Mouse (Mus musculus) forebrain, embryonic 15.5 days (tissue): ENCODE results near the gene Ggnbp2. TPM values are rescaled to one million over a fixed set of nuclear protein-coding genes. Genes with fewer than 3 reads are reported as not detected.
A peak's percentile ranks its signal among the peaks of the same experiment; 100 is the strongest.

ENCODE experiments used
- ATAC-seq: fragments of 200-750 bp; cut with Nextera tagmentation; replicated peaks from 2 replicates; pipeline ENCODE4 v1.8.0; 2017; ENCODE audit warnings: mild to moderate bottlenecking, moderate TSS enrichment, moderate library complexity
- H3K27ac ChIP-seq: fragments of 300-500 bp; sonication (generic); replicated peaks from 2 replicates; pipeline ENCODE4 v1.5.1; 2015; ENCODE audit warnings: mild to moderate bottlenecking, inconsistent platforms
- H3K27me3 ChIP-seq: fragments of 300-500 bp; sonication (generic); 2 replicates; pipeline ENCODE4 v1.6.1; 2015; ENCODE audit warnings: inconsistent platforms
- H3K36me3 ChIP-seq: fragments of 300-500 bp; sonication (generic); 2 replicates; pipeline ENCODE4 v1.6.1; 2015; ENCODE audit warnings: mild to moderate bottlenecking, inconsistent platforms
- H3K4me1 ChIP-seq: fragments of 300-500 bp; sonication (generic); 2 replicates; pipeline ENCODE4 v1.6.1; 2015; ENCODE audit warnings: inconsistent platforms
- H3K4me2 ChIP-seq: fragments of 300-500 bp; sonication (generic); replicated peaks from 2 replicates; pipeline ENCODE4 v1.6.1; 2015; ENCODE audit warnings: mild to moderate bottlenecking, inconsistent platforms
- H3K4me3 ChIP-seq: fragments of 300-500 bp; sonication (generic); 2 replicates; pipeline ENCODE4 v1.5.1; 2015; ENCODE audit warnings: mild to moderate bottlenecking, inconsistent platforms
- H3K9ac ChIP-seq: fragments of 300-500 bp; sonication (generic); replicated peaks from 2 replicates; pipeline ENCODE4 v1.6.1; 2015; ENCODE audit warnings: mild to moderate bottlenecking, inconsistent platforms
- H3K9me3 ChIP-seq: fragments of 300-500 bp; sonication (generic); 2 replicates; pipeline ENCODE4 v1.6.1; 2016; ENCODE audit warnings: inconsistent platforms
- WGBS: fragments of 180-500 bp; shearing (Covaris S2); methylation state at CpG from one replicate; pipeline ENCODE4 v1.1.7; 2015; ENCODE audit warnings: mixed read lengths; 5-methylcytosine and 5-hydroxymethylcytosine counted together
- polyA plus RNA-seq: library from polyadenylated mRNA; unstranded; fragments of >200 nt; fragmentation: Nextera tagmentation; extraction: Ambion mirVana; gene quantifications from 2 replicates; pipeline ENCODE4 v1.2.1, GENCODE M21; 2015

Ggnbp2 gene
- polyA plus RNA-seq, 1 experiment from 2014 or later = 72.0 TPM

GRCm38 (mm10) chr11:84873042-84873833 is 2.6 kb upstream of the Ggnbp2 start:
- no peak for ATAC-seq
- H3K27me3 ChIP-seq = no peaks in the 10 kb centered on the region
- H3K4me1 ChIP-seq = peaks cover 16% of the 10 kb centered on the region
- no peaks in the 10 kb centered on the region for H3K36me3 ChIP-seq
- H3K27ac ChIP-seq = no peak overlapping the region
- H3K9me3 ChIP-seq = no peaks in the 10 kb centered on the region
- H3K4me2 ChIP-seq = no peak overlapping the region
- 53% methylated on average over 1 of the region's 1 CpGs for WGBS
- H3K9ac ChIP-seq = no peak overlapping the region
- H3K4me3 ChIP-seq = no peak overlapping the region

DNA sequence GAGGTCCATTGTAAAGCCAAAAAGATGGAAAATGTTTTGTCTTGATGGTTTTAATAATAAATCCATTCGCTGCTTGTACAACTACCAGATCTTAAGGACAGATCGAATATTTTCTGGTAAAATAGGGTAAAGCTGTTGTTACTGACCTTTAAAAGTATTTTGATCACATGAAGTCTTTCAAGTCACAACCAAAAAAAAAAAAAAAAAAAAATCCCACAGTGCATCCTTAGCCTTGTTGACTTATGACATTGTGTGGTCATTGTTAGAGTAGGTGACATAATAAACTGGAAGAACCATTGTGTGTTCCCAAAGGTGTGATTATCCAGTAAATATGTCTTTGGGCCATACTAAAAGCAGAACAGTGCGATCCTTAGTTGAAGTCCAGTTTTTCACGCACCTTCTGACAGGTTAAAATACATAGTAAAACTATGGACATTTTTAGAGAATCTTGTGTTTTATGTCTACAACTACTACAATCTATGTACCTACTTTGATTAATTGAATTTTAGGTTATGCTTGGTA is 992 bp upstream of the Ggnbp2 start:
- peak overlapping the region; percentile 95 for H3K9ac ChIP-seq
- H3K27ac ChIP-seq = peak overlapping the region; percentile 99
- H3K4me2 ChIP-seq = peak overlapping the region; percentile 55
- 81% methylated on average over 4 of the region's 4 CpGs for WGBS
- H3K4me3 ChIP-seq = peak overlapping the region; percentile 96
- H3K27me3 ChIP-seq = no peaks in the 10 kb centered on the region
- no peaks in the 10 kb centered on the region for H3K9me3 ChIP-seq
- peaks cover 26% of the 10 kb centered on the region for H3K4me1 ChIP-seq
- no peaks in the 10 kb centered on the region for H3K36me3 ChIP-seq
- no peak for ATAC-seq

DNA sequence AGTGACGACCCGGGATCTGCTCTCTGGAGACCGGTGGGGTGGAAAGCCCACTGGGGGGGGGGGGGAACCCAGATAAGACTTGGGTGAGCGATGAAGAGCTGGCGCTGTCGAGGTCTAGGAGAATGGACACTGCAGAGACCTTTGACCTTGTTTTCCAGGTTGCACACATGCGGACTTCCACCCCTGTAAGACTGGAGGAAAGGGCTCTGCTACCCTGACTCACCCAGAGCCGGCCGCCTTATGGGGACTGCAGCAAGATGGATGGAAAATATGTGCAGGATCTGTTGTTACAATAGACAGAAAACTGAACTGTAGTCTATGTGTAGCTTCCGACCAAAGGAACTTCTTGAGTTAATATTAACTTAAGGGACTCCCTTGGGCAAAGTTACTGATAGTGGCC is 429 bp upstream of the Ggnbp2 start:
- ATAC-seq = peak; percentile 28
- Histone ChIP-seq H3K9me3 (no peaks in the 10 kb centered on the region), H3K4me2 (peak overlapping the region; percentile 55), H3K4me1 (peaks cover 28% of the 10 kb centered on the region), H3K36me3 (no peaks in the 10 kb centered on the region), H3K27ac (peak overlapping the region; percentile 99), H3K9ac (peak overlapping the region; percentile 95), H3K27me3 (no peaks in the 10 kb centered on the region), H3K4me3 (peak overlapping the region; percentile 96)
- WGBS = 0% methylated on average over 10 of the region's 10 CpGs

GRCm38 (mm10) chr11:84869537-84870232 is 932 bp downstream of the Ggnbp2 start:
- Histone ChIP-seq H3K9me3 (no peaks in the 10 kb centered on the region), H3K36me3 (no peaks in the 10 kb centered on the region), H3K4me2 (peak overlapping the region; percentile 74), H3K27me3 (no peaks in the 10 kb centered on the region), H3K4me3 (peak overlapping the region; percentile 96), H3K9ac (peak overlapping the region; percentile 85), H3K27ac (peak overlapping the region; percentile 99), H3K4me1 (peaks cover 28% of the 10 kb centered on the region)
- WGBS = under 1% methylated on average over 54 of the region's 61 CpGs
- ATAC-seq = peak; percentile 90

GRCm38 (mm10) chr11:84868786-84869259 is 1.8 kb downstream of the Ggnbp2 start:
- Histone ChIP-seq H3K4me2 (peak overlapping the region; percentile 74), H3K9ac (peak overlapping the region; percentile 85), H3K27me3 (no peaks in the 10 kb centered on the region), H3K4me3 (peak overlapping the region; percentile 96), H3K9me3 (no peaks in the 10 kb centered on the region), H3K4me1 (peaks cover 28% of the 10 kb centered on the region), H3K27ac (no peak overlapping the region), H3K36me3 (no peaks in the 10 kb centered on the region)
- 16% methylated on average over 7 of the region's 7 CpGs for WGBS
- no peak for ATAC-seq

GRCm38 (mm10) chr11:84867586-84867985 is 3.0 kb downstream of the Ggnbp2 start:
- Histone ChIP-seq H3K9ac (no peak overlapping the region), H3K4me3 (no peak overlapping the region)

DNA sequence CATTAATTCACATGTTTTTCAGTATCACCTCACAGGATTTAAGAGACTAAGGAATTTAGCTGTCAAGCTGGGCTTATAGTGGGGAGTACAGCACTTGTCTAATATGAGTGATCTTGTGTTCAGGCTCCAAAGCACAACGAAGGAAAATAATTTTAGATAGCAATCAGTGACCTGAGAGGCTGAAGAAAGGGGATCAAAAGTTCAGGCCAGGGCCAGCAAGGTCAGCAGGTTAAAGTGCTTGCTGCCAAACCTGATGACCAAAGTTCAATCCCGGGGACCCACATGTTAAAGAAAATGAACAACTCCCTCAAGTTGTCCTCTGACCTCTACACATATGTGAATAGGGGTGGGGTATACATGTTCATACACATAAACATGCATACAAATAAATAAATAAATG is 5.3 kb downstream of the Ggnbp2 start:
- Histone ChIP-seq H3K4me1 (peaks cover 22% of the 10 kb centered on the region), H3K4me3 (no peak overlapping the region), H3K4me2 (no peak overlapping the region), H3K27me3 (no peaks in the 10 kb centered on the region), H3K9me3 (no peaks in the 10 kb centered on the region), H3K27ac (no peak overlapping the region), H3K36me3 (peaks cover 7% of the 10 kb centered on the region), H3K9ac (no peak overlapping the region)
- no peak for ATAC-seq
- 81% methylated on average over 2 of the region's 2 CpGs for WGBS

More at GRCm38 (mm10) chr11:84867586-84867985, 3.0 kb downstream of the Ggnbp2 start:
- no peaks in the 10 kb centered on the region for H3K9me3 ChIP-seq
- no peak for ATAC-seq
- H3K27me3 ChIP-seq = no peaks in the 10 kb centered on the region
- no peak overlapping the region for H3K4me2 ChIP-seq
- 91% methylated on average over 2 of the region's 2 CpGs for WGBS
- no peaks in the 10 kb centered on the region for H3K36me3 ChIP-seq
- H3K4me1 ChIP-seq = peaks cover 28% of the 10 kb centered on the region
- H3K27ac ChIP-seq = no peak overlapping the region

GRCm38 (mm10) chr11:84855285-84855684 is 15.3 kb downstream of the Ggnbp2 start:
- Histone ChIP-seq H3K36me3 (peaks cover 62% of the 10 kb centered on the region), H3K4me2 (no peak overlapping the region), H3K4me3 (no peak overlapping the region), H3K9ac (no peak overlapping the region), H3K27ac (no peak overlapping the region), H3K9me3 (no peaks in the 10 kb centered on the region), H3K4me1 (no peaks in the 10 kb centered on the region), H3K27me3 (no peaks in the 10 kb centered on the region)
- 96% methylated on average over 6 of the region's 6 CpGs for WGBS
- ATAC-seq = no peak

- H3K36me3 ChIP-seq = peaks cover 46% of the 10 kb centered on the region
- ATAC-seq = no peak
- no peak overlapping the region for H3K4me2 ChIP-seq
- H3K9ac ChIP-seq = no peak overlapping the region
- no peaks in the 10 kb centered on the region for H3K4me1 ChIP-seq
- H3K27ac ChIP-seq = no peak overlapping the region
- H3K9me3 ChIP-seq = no peaks in the 10 kb centered on the region
- WGBS = 86% methylated on average over 7 of the region's 7 CpGs
- no peak overlapping the region for H3K4me3 ChIP-seq
- no peaks in the 10 kb centered on the region for H3K27me3 ChIP-seq
Observed at GRCm38 (mm10) chr11:84847475-84848090, 23.0 kb downstream of the Ggnbp2 start.

DNA sequence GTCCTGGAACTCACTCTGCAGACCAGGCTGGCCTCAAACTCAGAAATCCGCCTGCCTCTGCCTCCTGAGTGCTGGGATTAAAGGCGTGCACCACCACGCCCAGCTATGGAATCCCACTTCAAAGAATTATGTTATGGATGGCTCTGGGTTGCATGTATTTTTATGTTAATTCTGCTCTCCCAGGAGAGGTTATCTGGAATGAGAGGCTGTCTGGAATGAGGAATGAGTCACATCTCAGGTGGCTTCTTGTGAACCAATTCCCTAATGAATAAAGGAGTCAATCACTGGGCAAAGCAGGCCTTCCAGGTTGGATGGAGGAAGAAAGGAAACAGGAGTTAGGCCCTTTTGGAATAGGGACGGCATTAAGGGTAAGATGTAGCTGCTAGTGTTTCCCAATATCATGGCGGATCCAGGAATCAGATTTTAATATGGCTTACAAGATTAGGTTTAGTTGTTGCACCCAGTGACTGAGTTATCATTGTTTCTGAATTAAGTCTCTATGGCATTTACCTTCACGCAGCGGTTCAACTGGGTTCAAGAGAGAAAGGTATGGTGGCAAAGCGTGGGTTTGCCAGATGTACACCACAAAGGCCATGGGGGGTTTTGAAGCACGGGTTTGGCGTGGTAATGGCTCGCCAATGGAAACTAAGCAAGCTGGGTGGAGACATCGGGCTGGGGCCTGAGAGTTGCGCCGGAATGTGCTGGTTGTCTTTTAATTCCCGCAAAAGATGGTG is 23.7 kb downstream of the Ggnbp2 start:
- Histone ChIP-seq H3K4me1 (no peaks in the 10 kb centered on the region), H3K4me2 (no peak overlapping the region), H3K9ac (no peak overlapping the region), H3K27me3 (no peaks in the 10 kb centered on the region), H3K4me3 (no peak overlapping the region), H3K9me3 (no peaks in the 10 kb centered on the region), H3K36me3 (peaks cover 43% of the 10 kb centered on the region), H3K27ac (no peak overlapping the region)
- no peak for ATAC-seq
- WGBS = 96% methylated on average over 15 of the region's 15 CpGs

- 91% methylated on average over 2 of the region's 2 CpGs for WGBS
- Histone ChIP-seq H3K27me3 (no peaks in the 10 kb centered on the region), H3K27ac (no peak overlapping the region), H3K9ac (no peak overlapping the region), H3K4me1 (no peaks in the 10 kb centered on the region), H3K4me3 (no peak overlapping the region), H3K36me3 (peaks cover 60% of the 10 kb centered on the region), H3K4me2 (no peak overlapping the region), H3K9me3 (no peaks in the 10 kb centered on the region)
- no peak for ATAC-seq
Observed at GRCm38 (mm10) chr11:84839330-84839729, 31.3 kb downstream of the Ggnbp2 start.
